Mouse (Mus musculus) liver, embryonic 15.5 days (tissue): Measurements from ENCODE around the gene Tub. TPM values are rescaled to one million over a fixed set of nuclear protein-coding genes. Genes with fewer than 3 reads are reported as not detected.

Experiments
- ATAC-seq: fragments of 200-750 bp; cut with Nextera tagmentation; 2 replicates; pipeline ENCODE4 v1.8.0; 2017; ENCODE audit warnings: moderate number of reproducible peaks, mild to moderate bottlenecking, moderate library complexity; ENCODE audit not compliant: insufficient read depth
- H3K27ac ChIP-seq: fragments of 300-500 bp; sonication (generic); replicated peaks from 2 replicates; pipeline ENCODE4 v1.5.1; 2015; ENCODE audit warnings: mild to moderate bottlenecking, inconsistent platforms
- H3K27me3 ChIP-seq: fragments of 300-500 bp; sonication (generic); 2 replicates; pipeline ENCODE4 v1.6.1; 2015; ENCODE audit warnings: mild to moderate bottlenecking, inconsistent platforms
- H3K36me3 ChIP-seq: fragments of 300-500 bp; sonication (generic); replicated peaks from 2 replicates; pipeline ENCODE4 v1.6.1; 2015; ENCODE audit warnings: moderate library complexity, mild to moderate bottlenecking, inconsistent platforms
- H3K4me1 ChIP-seq: fragments of 300-500 bp; sonication (generic); replicated peaks from 2 replicates; pipeline ENCODE4 v1.6.1; 2015; ENCODE audit warnings: inconsistent platforms
- H3K4me2 ChIP-seq: fragments of 300-500 bp; sonication (generic); 2 replicates; pipeline ENCODE4 v1.6.1; 2015; ENCODE audit warnings: moderate library complexity, mild to moderate bottlenecking, inconsistent platforms
- H3K4me3 ChIP-seq: fragments of 300-500 bp; sonication (generic); replicated peaks from 2 replicates; pipeline ENCODE4 v1.5.1; 2015; ENCODE audit warnings: mild to moderate bottlenecking, inconsistent platforms
- H3K9ac ChIP-seq: fragments of 300-500 bp; sonication (generic); 2 replicates; pipeline ENCODE4 v1.6.1; 2015; ENCODE audit warnings: moderate library complexity, mild to moderate bottlenecking, inconsistent platforms
- H3K9me3 ChIP-seq: fragments of 300-500 bp; sonication (generic); replicated peaks from 2 replicates; pipeline ENCODE4 v1.6.1; 2016; ENCODE audit warnings: inconsistent platforms
- WGBS: fragments of 180-500 bp; shearing (Covaris S2); methylation state at CpG from one replicate; pipeline ENCODE4 v1.1.7; 2015; ENCODE audit warnings: mixed read lengths; ENCODE audit not compliant: insufficient replicate concordance; 5-methylcytosine and 5-hydroxymethylcytosine counted together
- polyA plus RNA-seq: library from polyadenylated mRNA; unstranded; fragments of >200 nt; fragmentation: Nextera tagmentation; extraction: Ambion mirVana; gene quantifications from 2 replicates; pipeline ENCODE4 v1.2.1, GENCODE M21; 2015

The Tub gene
- 0.05 TPM in 2 replicates for polyA plus RNA-seq

GRCm38 (mm10) chr7:108950312-108950761, at the start of gene Tub:
Gene Tub, plus strand, starts transcription at chr7:108950338.
- ATAC-seq = no peak
- no peak within 1 kb of the TSS for H3K27ac ChIP-seq
- WGBS = 3% methylated on average over 44 of the region's 44 CpGs
- H3K9ac ChIP-seq = no peak within 1 kb of the TSS
- peaks cover 8% of the 10 kb centered on the region; the same call in 1 of the 2 replicates for H3K4me1 ChIP-seq
- no peaks in the 10 kb centered on the region for H3K9me3 ChIP-seq
- H3K27me3 ChIP-seq = peaks cover 66% of the 10 kb centered on the region
- peak within 1 kb of the TSS; percentile 46 for H3K4me2 ChIP-seq
- H3K4me3 ChIP-seq = peak within 1 kb of the TSS; percentile 14; the same call in 1 of the 2 replicates
- H3K36me3 ChIP-seq = peaks cover 2% of the 10 kb centered on the region; the same call in 1 of the 2 replicates

GRCm38 (mm10) chr7:108903969-108904368, 46.2 kb upstream of the Tub start:
- H3K9ac ChIP-seq = no peak overlapping the region
- no peak overlapping the region for H3K4me2 ChIP-seq
- 48% methylated on average over 2 of the region's 2 CpGs for WGBS
- H3K4me3 ChIP-seq = no peak overlapping the region
- no peaks in the 10 kb centered on the region for H3K4me1 ChIP-seq
- no peaks in the 10 kb centered on the region for H3K9me3 ChIP-seq
- H3K36me3 ChIP-seq = no peaks in the 10 kb centered on the region
- ATAC-seq = no peak
- H3K27me3 ChIP-seq = no peaks in the 10 kb centered on the region
- H3K27ac ChIP-seq = no peak overlapping the region

GRCm38 (mm10) chr7:108927043-108927442, 23.1 kb upstream of the Tub start:
- Histone ChIP-seq H3K27me3 (no peaks in the 10 kb centered on the region; the same call in 1 of the 2 replicates), H3K27ac (no peak overlapping the region), H3K4me1 (no peaks in the 10 kb centered on the region), H3K4me2 (no peak overlapping the region), H3K9me3 (no peaks in the 10 kb centered on the region), H3K36me3 (no peaks in the 10 kb centered on the region), H3K9ac (no peak overlapping the region), H3K4me3 (no peak overlapping the region)
- 36% methylated on average over 4 of the region's 4 CpGs for WGBS
- no peak for ATAC-seq

GRCm38 (mm10) chr7:108928280-108929188, 21.6 kb upstream of the Tub start:
- ATAC-seq = no peak
- 67% methylated on average over 11 of the region's 11 CpGs for WGBS
- H3K4me2 ChIP-seq = no peak overlapping the region
- H3K9me3 ChIP-seq = no peaks in the 10 kb centered on the region
- H3K4me1 ChIP-seq = no peaks in the 10 kb centered on the region
- no peak overlapping the region for H3K4me3 ChIP-seq
- H3K9ac ChIP-seq = no peak overlapping the region
- no peaks in the 10 kb centered on the region; the same call in 1 of the 2 replicates for H3K27me3 ChIP-seq
- no peaks in the 10 kb centered on the region for H3K36me3 ChIP-seq
- H3K27ac ChIP-seq = no peak overlapping the region

- H3K9me3 ChIP-seq = no peaks in the 10 kb centered on the region
- H3K36me3 ChIP-seq = no peaks in the 10 kb centered on the region
- no peaks in the 10 kb centered on the region; the same call in 1 of the 2 replicates for H3K27me3 ChIP-seq
- H3K27ac ChIP-seq = no peak within 1 kb of the TSS
- 39% methylated on average over 6 of the region's 6 CpGs for WGBS
- no peak within 1 kb of the TSS for H3K9ac ChIP-seq
- peaks cover 2% of the 10 kb centered on the region; the same call in 1 of the 2 replicates for H3K4me1 ChIP-seq
- H3K4me2 ChIP-seq = no peak within 1 kb of the TSS
- ATAC-seq = no peak
- H3K4me3 ChIP-seq = no peak within 1 kb of the TSS
Observed at GRCm38 (mm10) chr7:108929726-108930393, 20.3 kb upstream of the Tub start, which contains the start of gene Nlrp10. Gene Nlrp10, minus strand, starts transcription at chr7:108930178.

- Histone ChIP-seq H3K9me3 (no peaks in the 10 kb centered on the region), H3K4me1 (peaks cover 22% of the 10 kb centered on the region), H3K27ac (peak within 1 kb of the TSS; percentile 74), H3K4me3 (peak within 1 kb of the TSS; percentile 90), H3K4me2 (peak within 1 kb of the TSS; percentile 82), H3K36me3 (peaks cover 26% of the 10 kb centered on the region), H3K27me3 (no peaks in the 10 kb centered on the region; the same call in 1 of the 2 replicates), H3K9ac (peak within 1 kb of the TSS; percentile 87)
- ATAC-seq = peak; percentile 97
- 2% methylated on average over 50 of the region's 50 CpGs for WGBS
Observed at GRCm38 (mm10) chr7:108933794-108934731, 16.1 kb upstream of the Tub start, which contains the start of gene Eif3f. Gene Eif3f, plus strand, starts transcription at chr7:108934417.

GRCm38 (mm10) chr7:108934836-108935235, 15.3 kb upstream of the Tub start:
- H3K4me3 ChIP-seq = peak overlapping the region; percentile 90
- H3K27me3 ChIP-seq = no peaks in the 10 kb centered on the region; the same call in 1 of the 2 replicates
- peaks cover 34% of the 10 kb centered on the region for H3K36me3 ChIP-seq
- no peaks in the 10 kb centered on the region for H3K9me3 ChIP-seq
- peaks cover 22% of the 10 kb centered on the region for H3K4me1 ChIP-seq
- 1% methylated on average over 8 of the region's 8 CpGs for whole genome bisulfite sequencing
- H3K9ac ChIP-seq = peak overlapping the region; percentile 87
- no peak for ATAC-seq
- peak overlapping the region; percentile 74; the same call in 1 of the 2 replicates for H3K27ac ChIP-seq
- H3K4me2 ChIP-seq = peak overlapping the region; percentile 82

GRCm38 (mm10) chr7:108935411-108935810, 14.7 kb upstream of the Tub start:
- no peak overlapping the region for H3K27ac ChIP-seq
- ATAC-seq = no peak
- H3K27me3 ChIP-seq = no peaks in the 10 kb centered on the region; the same call in 1 of the 2 replicates
- peaks cover 39% of the 10 kb centered on the region for H3K36me3 ChIP-seq
- WGBS = 68% methylated on average over 7 of the region's 7 CpGs
- H3K9ac ChIP-seq = peak overlapping the region; percentile 87
- H3K4me1 ChIP-seq = peaks cover 22% of the 10 kb centered on the region
- H3K9me3 ChIP-seq = no peaks in the 10 kb centered on the region
- H3K4me2 ChIP-seq = peak overlapping the region; percentile 82
- peak overlapping the region; percentile 90 for H3K4me3 ChIP-seq

- H3K4me1 ChIP-seq = peaks cover 22% of the 10 kb centered on the region
- no peaks in the 10 kb centered on the region for H3K27me3 ChIP-seq
- no peaks in the 10 kb centered on the region for H3K9me3 ChIP-seq
- 0 out of 2 replicates have a peak overlapping the region, but pooled peaks have one; percentile 82 for H3K4me2 ChIP-seq
- no peak overlapping the region for H3K9ac ChIP-seq
- no peak overlapping the region for H3K27ac ChIP-seq
- no peak overlapping the region for H3K4me3 ChIP-seq
- WGBS = 78% methylated on average over 4 of the region's 4 CpGs
- peaks cover 51% of the 10 kb centered on the region for H3K36me3 ChIP-seq
- no peak for ATAC-seq
Observed at GRCm38 (mm10) chr7:108936591-108936990, 13.5 kb upstream of the Tub start.

GRCm38 (mm10) chr7:108941466-108941865, 8.7 kb upstream of the Tub start:
- ATAC-seq = no peak
- 73% methylated on average over 9 of the region's 9 CpGs for WGBS
- Histone ChIP-seq H3K9me3 (no peaks in the 10 kb centered on the region), H3K27ac (no peak overlapping the region), H3K4me2 (no peak overlapping the region), H3K27me3 (no peaks in the 10 kb centered on the region), H3K4me1 (peaks cover 4% of the 10 kb centered on the region; the same call in 1 of the 2 replicates), H3K36me3 (peaks cover 81% of the 10 kb centered on the region), H3K9ac (no peak overlapping the region), H3K4me3 (no peak overlapping the region)
